In genomic region chrX:20920844-20921364, GRCm38 (mm10) we compare ENCODE assay signal across 7 mouse cellular contexts. TPM values are rescaled to one million over a fixed set of nuclear protein-coding genes. Genes with fewer than 3 reads are reported as not detected.
DNase-seq lines count a peak whose midpoint lies in the region; ATAC-seq lines count a peak whose summit lies in the region.

TSS of gene Syn1 (minus strand) at chrX:20921004.

- H3K4me2 ChIP-seq in embryonic facial prominence, embryonic 12.5 days (replicated peaks), result peak within 1 kb of the TSS; percentile 58
- H3K4me2 ChIP-seq in limb, embryonic 13.5 days (replicated peaks), result peak within 1 kb of the TSS; percentile 72
- peak within 1 kb of the TSS; percentile 57 for H3K4me2 ChIP-seq in midbrain, embryonic 15.5 days

- H3K9me3 ChIP-seq in embryonic facial prominence, embryonic 12.5 days, result no peaks in the 10 kb centered on the region
- no peaks in the 10 kb centered on the region for H3K9me3 ChIP-seq in limb, embryonic 13.5 days
- no peaks in the 10 kb centered on the region for H3K9me3 ChIP-seq in midbrain, embryonic 15.5 days

- peak; percentile 83 to 85 for DNase-seq in adrenal gland, postnatal 36 days
- peak; percentile 40 to 56 for DNase-seq in heart, adult 9 months (ENCODE audit: low spot score in 2 of 2)
- peak; percentile 77 for DNase-seq in kidney, adult 9 months
- peak; percentile 54 to 63 for DNase-seq in spleen, adult 18-20 months

- H3K4me3 ChIP-seq in embryonic facial prominence, embryonic 12.5 days, result peak within 1 kb of the TSS; percentile 38
- peak within 1 kb of the TSS; percentile 43 for H3K4me3 ChIP-seq in limb, embryonic 13.5 days
- peak within 1 kb of the TSS; percentile 57 for H3K4me3 ChIP-seq in midbrain, embryonic 15.5 days

- H3K27ac ChIP-seq in embryonic facial prominence, embryonic 12.5 days, result no peak within 1 kb of the TSS
- H3K27ac ChIP-seq in limb, embryonic 13.5 days, result no peak within 1 kb of the TSS
- H3K27ac ChIP-seq in midbrain, embryonic 15.5 days, result peak within 1 kb of the TSS; percentile 80

- peak within 1 kb of the TSS; percentile 33 for H3K9ac ChIP-seq in embryonic facial prominence, embryonic 12.5 days
- H3K9ac ChIP-seq in limb, embryonic 13.5 days, result no peak within 1 kb of the TSS
- peak within 1 kb of the TSS; percentile 64 for H3K9ac ChIP-seq in midbrain, embryonic 15.5 days

- H3K4me1 ChIP-seq in embryonic facial prominence, embryonic 12.5 days, result no peaks in the 10 kb centered on the region
- no peaks in the 10 kb centered on the region for H3K4me1 ChIP-seq in limb, embryonic 13.5 days
- H3K4me1 ChIP-seq in midbrain, embryonic 15.5 days, result peaks cover 19% of the 10 kb centered on the region; the same call in 1 of the 2 replicates

- ATAC-seq in embryonic facial prominence, embryonic 12.5 days (ENCODE audit: insufficient number of reproducible peaks, insufficient read depth, low FRiP score, low TSS enrichment), result peak; percentile 95
- ATAC-seq in limb, embryonic 13.5 days (ENCODE audit: low FRiP score, low read depth), result peak; percentile 95
- ATAC-seq in midbrain, embryonic 15.5 days (replicated peaks), result peak; percentile 97

- no peaks in the 10 kb centered on the region for H3K36me3 ChIP-seq in embryonic facial prominence, embryonic 12.5 days
- no peaks in the 10 kb centered on the region; the same call in 1 of the 2 replicates for H3K36me3 ChIP-seq in limb, embryonic 13.5 days
- H3K36me3 ChIP-seq in midbrain, embryonic 15.5 days (replicated peaks), result no peaks in the 10 kb centered on the region

- no peaks in the 10 kb centered on the region for H3K27me3 ChIP-seq in embryonic facial prominence, embryonic 12.5 days
- peaks cover 14% of the 10 kb centered on the region; the same call in 1 of the 2 replicates for H3K27me3 ChIP-seq in limb, embryonic 13.5 days
- H3K27me3 ChIP-seq in midbrain, embryonic 15.5 days (replicated peaks), result no peaks in the 10 kb centered on the region

- WGBS in embryonic facial prominence, embryonic 12.5 days, result 19% methylated on average over 40 of the region's 44 CpGs
- WGBS in limb, embryonic 13.5 days, result 14% methylated on average over 17 of the region's 44 CpGs
- 25% methylated on average over 44 of the region's 44 CpGs for WGBS in midbrain, embryonic 15.5 days

RNA-seq across cellular contexts. Expression of gene Syn1, which starts in this region (rescaled TPM):
- 1 to 10 TPM; 6.4 to 7.9 TPM for total RNA-seq in adrenal gland, postnatal 36 days (2021)
- 2.3 and 2.5 TPM in 2 replicates for polyA plus RNA-seq in embryonic facial prominence, embryonic 12.5 days (2016; fragmentation: Nextera tagmentation; extraction: Ambion mirVana)
- 0.19 and 0.28 TPM in 2 replicates for polyA plus RNA-seq in limb, embryonic 13.5 days (2015; fragmentation: Nextera tagmentation; extraction: Ambion mirVana)
- 76.3 and 76.8 TPM in 2 replicates for polyA plus RNA-seq in midbrain, embryonic 15.5 days (2015; fragmentation: Nextera tagmentation; extraction: Ambion mirVana)

Comparison
In these comparisons a context has a peak if more than half of its experiments do, and no peak if none do; other contexts are left out.
1. RNA of gene Syn1 (polyA plus RNA-seq): 76.3 to 76.8 TPM in midbrain, embryonic 15.5 days; 2.3 to 2.5 TPM in embryonic facial prominence, embryonic 12.5 days and 0.19 to 0.28 TPM in limb, embryonic 13.5 days; every median in the first group is over 10 times any median in the second.
2. Peak in ATAC-seq, H3K4me3 ChIP-seq and H3K4me2 ChIP-seq in limb, embryonic 13.5 days; RNA of the gene not detected or under 1 TPM.
3. Peak in every context shown above with its lines, with median percentiles within 50 percentile points of each other: DNase-seq, ATAC-seq, H3K4me2 ChIP-seq and H3K4me3 ChIP-seq.